Mouse (Mus musculus) intestine, embryonic 15.5 days (tissue): ENCODE results near the gene Dao. TPM values are rescaled to one million over a fixed set of nuclear protein-coding genes. Genes with fewer than 3 reads are reported as not detected.

Experiments used
- ATAC-seq: fragments of 200-750 bp; cut with Nextera tagmentation; 2 replicates; pipeline ENCODE4 v1.8.0; 2017; ENCODE audit warnings: moderate TSS enrichment, moderate library complexity
- H3K27ac ChIP-seq: fragments of 300-500 bp; sonication (generic); 2 replicates; pipeline ENCODE4 v1.5.1; 2015; ENCODE audit warnings: mild to moderate bottlenecking, inconsistent platforms
- H3K27me3 ChIP-seq: fragments of 300-500 bp; sonication (generic); replicated peaks from 2 replicates; pipeline ENCODE4 v1.6.1; 2015; ENCODE audit warnings: inconsistent platforms
- H3K36me3 ChIP-seq: fragments of 300-500 bp; sonication (generic); 2 replicates; pipeline ENCODE4 v1.6.1; 2015; ENCODE audit warnings: inconsistent platforms
- H3K4me1 ChIP-seq: fragments of 300-500 bp; sonication (generic); replicated peaks from 2 replicates; pipeline ENCODE4 v1.6.1; 2015; ENCODE audit warnings: inconsistent platforms
- H3K4me2 ChIP-seq: fragments of 300-500 bp; sonication (generic); replicated peaks from 2 replicates; pipeline ENCODE4 v1.6.1; 2015; ENCODE audit warnings: mild to moderate bottlenecking, inconsistent platforms
- H3K4me3 ChIP-seq: fragments of 300-500 bp; sonication (generic); replicated peaks from 2 replicates; pipeline ENCODE4 v1.5.1; 2015; ENCODE audit warnings: inconsistent platforms
- H3K9ac ChIP-seq: fragments of 300-500 bp; sonication (generic); 2 replicates; pipeline ENCODE4 v1.6.1; 2015; ENCODE audit warnings: inconsistent platforms
- H3K9me3 ChIP-seq: fragments of 300-500 bp; sonication (generic); 2 replicates; pipeline ENCODE4 v1.6.1; 2016; ENCODE audit warnings: inconsistent platforms
- WGBS: fragments of 180-500 bp; shearing (Covaris S2); methylation state at CpG from one replicate; pipeline ENCODE4 v1.1.7; 2015; 5-methylcytosine and 5-hydroxymethylcytosine counted together
- polyA plus RNA-seq: library from polyadenylated mRNA; unstranded; fragments of >200 nt; fragmentation: Nextera tagmentation; extraction: Ambion mirVana; gene quantifications from 2 replicates; pipeline ENCODE4 v1.2.1, GENCODE M21; 2015

The Dao gene
- polyA plus RNA-seq, 1 experiment from 2014 or later = 13.8 TPM

GRCm38 (mm10) chr5:114035111-114035510 is 31.6 kb downstream of the Dao start:
- WGBS = 67% methylated on average over 10 of the region's 10 CpGs

GRCm38 (mm10) chr5:114040508-114040907 is 37.0 kb downstream of the Dao start:
- H3K4me3 ChIP-seq = no peak overlapping the region
- H3K9ac ChIP-seq = no peak overlapping the region
- H3K27me3 ChIP-seq = no peaks in the 10 kb centered on the region
- 31% methylated on average over 7 of the region's 8 CpGs for WGBS
- no peak overlapping the region for H3K27ac ChIP-seq
- H3K4me1 ChIP-seq = peaks cover 10% of the 10 kb centered on the region; the same call in 1 of the 2 replicates
- no peaks in the 10 kb centered on the region for H3K9me3 ChIP-seq
- peak overlapping the region; percentile 39; the same call in 1 of the 2 replicates for H3K4me2 ChIP-seq
- H3K36me3 ChIP-seq = no peaks in the 10 kb centered on the region
- peak; percentile 44 for ATAC-seq

More at GRCm38 (mm10) chr5:114035111-114035510, 31.6 kb downstream of the Dao start:
- Histone ChIP-seq H3K27me3 (no peaks in the 10 kb centered on the region), H3K4me1 (0 out of 2 replicates have a peak, but pooled peaks cover 5% of the 10 kb centered on the region), H3K27ac (no peak overlapping the region), H3K4me2 (no peak overlapping the region), H3K9ac (no peak overlapping the region), H3K36me3 (no peaks in the 10 kb centered on the region), H3K9me3 (no peaks in the 10 kb centered on the region), H3K4me3 (no peak overlapping the region)
- no peak for ATAC-seq

DNA sequence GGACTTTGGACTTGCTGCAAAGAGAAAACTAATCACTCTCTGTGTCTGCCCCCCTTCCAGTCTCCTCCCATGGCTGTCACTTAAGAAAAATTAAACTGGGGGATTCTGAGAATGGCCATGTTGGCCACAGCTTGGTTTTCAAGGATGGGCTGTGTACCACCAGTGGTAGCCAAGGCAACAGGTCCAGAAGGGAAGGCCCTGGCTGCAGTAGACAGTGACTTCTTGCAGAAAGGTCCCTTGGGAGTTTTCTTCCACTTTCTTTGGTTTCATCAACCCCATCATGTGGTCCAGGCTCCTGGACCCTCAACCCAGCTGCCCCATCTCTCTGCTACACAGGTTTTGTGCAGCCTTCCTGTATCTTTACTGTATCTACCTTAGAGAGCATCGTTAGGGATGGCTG is 37.4 kb downstream of the Dao start:
- Histone ChIP-seq H3K36me3 (no peaks in the 10 kb centered on the region), H3K9ac (no peak overlapping the region), H3K9me3 (no peaks in the 10 kb centered on the region), H3K27ac (peak overlapping the region; percentile 74), H3K4me1 (peaks cover 10% of the 10 kb centered on the region; the same call in 1 of the 2 replicates), H3K4me3 (no peak overlapping the region), H3K4me2 (peak overlapping the region; percentile 39), H3K27me3 (no peaks in the 10 kb centered on the region)
- ATAC-seq = peak; percentile 48
- WGBS = 77% methylated on average over 1 of the region's 1 CpGs

DNA sequence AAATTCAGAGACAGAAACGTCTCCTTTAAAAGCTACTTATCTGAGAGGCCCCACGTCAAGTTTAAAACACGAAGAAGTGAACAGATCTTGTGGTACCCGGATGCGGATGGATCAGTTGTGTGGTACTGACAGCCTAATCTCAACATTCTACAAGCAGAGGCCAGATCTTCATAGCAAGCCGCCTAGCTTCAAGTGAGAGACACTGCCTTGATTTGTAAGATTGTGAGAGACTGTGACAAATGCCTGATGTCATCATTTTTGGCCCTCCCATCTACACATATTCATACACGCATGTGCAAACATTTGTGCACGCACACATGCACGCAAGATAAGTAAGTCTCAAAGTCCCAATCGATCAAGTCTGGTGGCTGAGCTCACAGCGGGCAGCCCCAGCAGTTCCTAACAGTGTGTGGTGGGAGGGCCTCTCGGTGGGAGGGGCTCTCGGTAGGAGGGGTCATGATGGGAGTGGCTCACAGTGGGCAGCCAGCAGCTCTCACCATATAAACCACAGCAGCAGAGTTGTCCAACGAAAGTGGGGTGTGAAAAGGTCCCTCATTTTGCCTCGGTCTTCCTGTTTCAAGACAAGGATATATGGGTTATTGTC is 37.9 kb downstream of the Dao start:
- Histone ChIP-seq H3K9me3 (no peaks in the 10 kb centered on the region), H3K4me3 (no peak overlapping the region), H3K9ac (0 out of 2 replicates have a peak overlapping the region, but pooled peaks have one; percentile 6), H3K27me3 (no peaks in the 10 kb centered on the region), H3K27ac (peak overlapping the region; percentile 74), H3K4me2 (peak overlapping the region; percentile 39), H3K36me3 (no peaks in the 10 kb centered on the region), H3K4me1 (peaks cover 10% of the 10 kb centered on the region; the same call in 1 of the 2 replicates)
- WGBS = 12% methylated on average over 15 of the region's 15 CpGs
- peak; percentile 94 for ATAC-seq

- no peak overlapping the region for H3K9ac ChIP-seq
- no peaks in the 10 kb centered on the region for H3K9me3 ChIP-seq
- ATAC-seq = no peak
- H3K4me1 ChIP-seq = peaks cover 8% of the 10 kb centered on the region; the same call in 1 of the 2 replicates
- no peak overlapping the region for H3K4me3 ChIP-seq
- no peaks in the 10 kb centered on the region for H3K36me3 ChIP-seq
- H3K4me2 ChIP-seq = no peak overlapping the region
- no peaks in the 10 kb centered on the region for H3K27me3 ChIP-seq
- H3K27ac ChIP-seq = no peak overlapping the region
- WGBS = 70% methylated on average over 4 of the region's 4 CpGs
These were observed 40.3 kb downstream of the Dao start for GRCm38 (mm10) chr5:114043800-114044199.

GRCm38 (mm10) chr5:114045134-114045533 is 41.6 kb downstream of the Dao start:
- no peaks in the 10 kb centered on the region for H3K27me3 ChIP-seq
- H3K4me1 ChIP-seq = peaks cover 8% of the 10 kb centered on the region; the same call in 1 of the 2 replicates
- H3K4me3 ChIP-seq = no peak overlapping the region
- H3K36me3 ChIP-seq = no peaks in the 10 kb centered on the region
- no peak overlapping the region for H3K9ac ChIP-seq
- no peak for ATAC-seq
- H3K4me2 ChIP-seq = no peak overlapping the region
- 63% methylated on average over 1 of the region's 1 CpGs for WGBS
- H3K9me3 ChIP-seq = no peaks in the 10 kb centered on the region
- H3K27ac ChIP-seq = no peak overlapping the region

GRCm38 (mm10) chr5:114046151-114046550 is 42.6 kb downstream of the Dao start:
- ATAC-seq = no peak
- H3K36me3 ChIP-seq = no peaks in the 10 kb centered on the region

DNA sequence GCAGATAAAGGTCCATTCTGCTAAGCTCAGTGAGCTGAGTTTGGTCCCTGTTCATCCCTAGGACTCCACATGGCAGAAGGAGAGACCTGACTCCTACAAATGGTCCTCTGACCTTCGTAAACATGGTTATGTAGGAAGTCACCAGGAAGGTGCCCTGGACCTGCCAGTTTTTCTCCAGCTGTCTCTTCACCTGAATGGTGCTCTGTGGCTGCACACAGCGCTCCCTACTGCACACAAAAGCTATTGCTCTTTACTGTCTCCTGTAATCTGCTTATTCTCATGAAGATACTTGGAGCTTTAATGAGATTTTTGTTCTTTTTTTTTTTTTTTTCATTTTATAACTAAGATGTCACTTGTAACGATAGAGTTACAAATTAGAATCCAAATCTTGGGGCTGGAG is 43.1 kb downstream of the Dao start:
- no peaks in the 10 kb centered on the region for H3K36me3 ChIP-seq
- no peak overlapping the region for H3K27ac ChIP-seq
- H3K27me3 ChIP-seq = no peaks in the 10 kb centered on the region
- WGBS = 41% methylated on average over 3 of the region's 3 CpGs
- H3K4me2 ChIP-seq = no peak overlapping the region
- 0 out of 2 replicates have a peak, but pooled peaks cover 4% of the 10 kb centered on the region for H3K4me1 ChIP-seq
- ATAC-seq = no peak
- no peak overlapping the region for H3K4me3 ChIP-seq
- no peak overlapping the region for H3K9ac ChIP-seq
- no peaks in the 10 kb centered on the region for H3K9me3 ChIP-seq

More at GRCm38 (mm10) chr5:114046151-114046550, 42.6 kb downstream of the Dao start:
- Histone ChIP-seq H3K4me3 (no peak overlapping the region), H3K27ac (no peak overlapping the region), H3K27me3 (no peaks in the 10 kb centered on the region), H3K9me3 (no peaks in the 10 kb centered on the region), H3K4me1 (0 out of 2 replicates have a peak, but pooled peaks cover 4% of the 10 kb centered on the region), H3K4me2 (no peak overlapping the region), H3K9ac (no peak overlapping the region)
- WGBS = 70% methylated on average over 3 of the region's 3 CpGs

DNA sequence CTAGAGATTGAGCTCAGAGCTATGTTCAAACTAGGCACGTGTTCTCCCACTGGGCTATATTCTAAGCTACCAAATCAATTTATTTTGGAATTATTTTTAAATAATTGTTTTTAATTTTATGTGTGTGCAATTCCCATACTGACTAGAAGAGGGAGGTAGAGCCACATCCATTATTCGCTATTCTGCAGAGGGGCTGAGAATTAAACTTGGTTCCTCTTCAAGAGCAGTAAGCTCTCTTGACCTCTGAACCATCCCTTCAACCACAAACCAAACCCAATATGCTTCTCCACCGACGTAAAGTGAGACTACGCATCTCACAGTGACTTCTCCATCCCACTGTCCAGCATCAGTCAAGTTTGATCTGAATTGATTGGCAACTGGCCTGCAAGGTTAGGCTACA is 43.7 kb downstream of the Dao start:
- WGBS = 79% methylated on average over 5 of the region's 5 CpGs
- Histone ChIP-seq H3K4me1 (0 out of 2 replicates have a peak, but pooled peaks cover 4% of the 10 kb centered on the region), H3K27ac (no peak overlapping the region), H3K9ac (no peak overlapping the region), H3K9me3 (no peaks in the 10 kb centered on the region), H3K4me2 (no peak overlapping the region), H3K4me3 (no peak overlapping the region), H3K36me3 (no peaks in the 10 kb centered on the region), H3K27me3 (no peaks in the 10 kb centered on the region)
- ATAC-seq = no peak

DNA sequence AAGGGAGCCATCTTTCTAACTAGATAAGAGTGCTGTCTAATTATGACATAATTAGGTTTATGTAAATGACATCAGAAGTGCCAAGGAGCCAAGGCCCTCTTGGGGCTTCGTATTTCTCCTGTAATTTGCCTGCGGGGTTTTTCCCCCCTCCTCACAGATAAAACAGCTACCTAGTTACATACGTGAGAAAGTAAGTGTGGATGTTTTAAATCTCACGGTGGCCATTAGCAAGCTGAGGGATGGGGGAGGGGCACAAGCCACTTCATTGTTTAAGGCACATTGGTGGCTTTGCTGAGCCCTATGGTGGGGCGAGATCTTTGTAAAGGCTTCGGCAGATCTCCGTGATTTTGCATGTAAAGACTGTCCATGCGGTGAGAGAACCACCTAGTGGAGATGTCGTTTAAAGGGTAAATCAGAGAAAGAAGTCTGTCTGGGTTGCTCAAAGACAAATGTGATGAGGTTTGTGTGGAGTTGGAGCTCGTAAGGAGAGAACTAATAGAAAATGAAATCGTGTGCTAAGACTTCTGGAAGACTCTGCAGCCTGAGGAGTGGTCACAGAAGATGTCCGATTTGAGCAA is 45.3 kb downstream of the Dao start:
- no peak for ATAC-seq
- no peak overlapping the region for H3K4me2 ChIP-seq
- no peak overlapping the region for H3K27ac ChIP-seq
- H3K9me3 ChIP-seq = no peaks in the 10 kb centered on the region
- H3K36me3 ChIP-seq = no peaks in the 10 kb centered on the region
- 49% methylated on average over 12 of the region's 12 CpGs for WGBS
- H3K4me1 ChIP-seq = 0 out of 2 replicates have a peak, but pooled peaks cover 4% of the 10 kb centered on the region
- H3K27me3 ChIP-seq = no peaks in the 10 kb centered on the region
- no peak overlapping the region for H3K4me3 ChIP-seq
- H3K9ac ChIP-seq = no peak overlapping the region

DNA sequence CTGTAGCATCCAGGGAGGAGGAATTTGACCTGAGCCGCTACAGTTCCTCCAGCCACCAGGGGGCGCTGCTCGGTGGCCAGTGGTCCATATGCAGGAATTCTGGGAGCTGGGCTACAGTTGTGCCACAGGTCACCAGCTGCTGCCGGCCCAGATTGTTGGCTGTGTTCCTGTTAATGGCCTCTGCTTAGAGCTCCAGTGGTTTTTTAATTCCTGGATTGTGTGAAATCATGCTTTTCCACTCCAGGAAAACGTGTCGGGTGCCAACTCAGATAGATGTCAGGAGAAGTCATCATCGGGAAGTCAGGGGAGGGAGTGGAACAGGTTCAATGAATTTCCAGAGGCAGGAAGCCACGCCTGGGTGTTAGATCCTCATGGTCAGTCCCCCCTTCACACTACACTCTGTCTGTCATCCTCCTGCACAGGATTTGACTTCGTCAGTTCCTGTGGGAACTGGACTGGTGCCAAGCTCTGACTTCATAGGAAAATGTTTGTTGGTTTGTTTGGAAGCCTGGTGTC is 48.8 kb downstream of the Dao start:
- Histone ChIP-seq H3K9me3 (no peaks in the 10 kb centered on the region), H3K4me2 (peak overlapping the region; percentile 39), H3K27ac (no peak overlapping the region), H3K4me1 (0 out of 2 replicates have a peak, but pooled peaks cover 4% of the 10 kb centered on the region), H3K27me3 (no peaks in the 10 kb centered on the region), H3K36me3 (no peaks in the 10 kb centered on the region), H3K4me3 (no peak overlapping the region), H3K9ac (no peak overlapping the region)
- 25% methylated on average over 9 of the region's 9 CpGs for WGBS
- ATAC-seq = no peak

DNA sequence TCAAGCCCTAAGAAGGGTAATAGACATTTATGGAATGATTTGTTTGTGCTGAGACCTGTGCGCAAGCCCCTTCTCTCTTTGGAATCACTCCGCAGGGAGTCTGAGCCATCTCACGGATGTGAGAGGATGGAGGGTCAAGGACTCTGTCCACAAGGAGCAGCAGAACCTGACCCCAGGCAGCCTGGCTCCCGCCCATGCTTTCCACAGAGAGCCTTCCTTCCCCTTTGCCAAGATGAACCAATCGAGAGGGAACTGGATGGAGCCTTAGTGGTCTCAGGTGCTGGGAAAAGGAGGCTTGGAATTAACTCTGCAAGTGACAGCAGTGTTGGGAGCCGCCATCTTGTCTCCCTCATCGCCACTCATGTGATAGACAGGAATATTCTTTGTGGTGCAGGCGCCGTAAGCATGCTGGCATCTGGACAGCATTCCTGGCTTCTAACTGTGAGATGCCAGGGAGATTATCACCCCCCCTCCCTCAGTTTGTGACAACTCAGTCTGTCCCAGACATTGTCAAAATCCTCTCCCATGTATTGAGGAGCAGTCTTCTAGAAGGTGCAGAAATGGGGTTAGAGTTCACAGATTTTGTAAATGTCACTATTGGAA is 53.7 kb downstream of the Dao start:
- Histone ChIP-seq H3K9ac (no peak overlapping the region), H3K27me3 (no peaks in the 10 kb centered on the region), H3K9me3 (no peaks in the 10 kb centered on the region), H3K4me3 (no peak overlapping the region), H3K4me2 (no peak overlapping the region), H3K4me1 (0 out of 2 replicates have a peak, but pooled peaks cover 1% of the 10 kb centered on the region), H3K36me3 (no peaks in the 10 kb centered on the region), H3K27ac (no peak overlapping the region)
- 78% methylated on average over 9 of the region's 9 CpGs for WGBS
- no peak for ATAC-seq
